Mouse (Mus musculus) gonadal fat pad, adult 2 months (tissue): ENCODE results near the gene Aifm2. TPM values are rescaled to one million over a fixed set of nuclear protein-coding genes. Genes with fewer than 3 reads are reported as not detected.

Experiments used
- DNase-seq: peaks from one replicate; pipeline ENCODE4 v3.0.0-alpha.2; 2012; ENCODE audit warnings: low read depth
- polyA plus RNA-seq: library from polyadenylated mRNA; depleted of rRNA; stranded (reverse); fragments of >200 nt; gene quantifications from 2 replicates; pipeline ENCODE4 v1.2.3, GENCODE M21; 2012; rRNA removed

Gene Aifm2
- polyA plus RNA-seq = 83.5 and 140 TPM in 2 replicates

GRCm38 (mm10) chr10:61714771-61715461, at the start of gene Aifm2:
Gene Aifm2, plus strand, starts transcription at chr10:61715263.
- no peak for DNase-seq

GRCm38 (mm10) chr10:61665651-61666050, 49.4 kb upstream of the Aifm2 start:
- no peak for DNase-seq

- DNase-seq = no peak
Observed at GRCm38 (mm10) chr10:61669289-61669688, 45.8 kb upstream of the Aifm2 start.

- no peak for DNase-seq
Observed at GRCm38 (mm10) chr10:61669896-61670295, 45.2 kb upstream of the Aifm2 start.

GRCm38 (mm10) chr10:61670758-61671157, 44.3 kb upstream of the Aifm2 start:
- no peak for DNase-seq

GRCm38 (mm10) chr10:61675935-61676334, 39.1 kb upstream of the Aifm2 start:
- DNase-seq = no peak

GRCm38 (mm10) chr10:61679545-61679944, 35.5 kb upstream of the Aifm2 start:
- DNase-seq = no peak

GRCm38 (mm10) chr10:61680015-61680913, 34.8 kb upstream of the Aifm2 start, which contains the start of gene Sar1a:
Gene Sar1a, plus strand, starts transcription at chr10:61680299.
- no peak for DNase-seq

GRCm38 (mm10) chr10:61689405-61689804, 25.7 kb upstream of the Aifm2 start:
- DNase-seq = no peak

- DNase-seq = no peak
Observed at GRCm38 (mm10) chr10:61693563-61693962, 21.5 kb upstream of the Aifm2 start.

- DNase-seq = peak; percentile 87
Observed at GRCm38 (mm10) chr10:61694870-61695670, 20.0 kb upstream of the Aifm2 start, which contains the start of gene Tysnd1. Gene Tysnd1, plus strand, starts transcription at chr10:61695514.

- no peak for DNase-seq
Observed at GRCm38 (mm10) chr10:61695703-61696559, 19.1 kb upstream of the Aifm2 start.

GRCm38 (mm10) chr10:61696560-61696823, 18.6 kb upstream of the Aifm2 start:
- DNase-seq = no peak

- no peak for DNase-seq
Observed at GRCm38 (mm10) chr10:61697028-61697427, 18.0 kb upstream of the Aifm2 start.

- no peak for DNase-seq
Observed at GRCm38 (mm10) chr10:61704663-61705062, 10.4 kb upstream of the Aifm2 start.

- no peak for DNase-seq
Observed at GRCm38 (mm10) chr10:61706412-61707375, 8.4 kb upstream of the Aifm2 start.

- DNase-seq = no peak
Observed at GRCm38 (mm10) chr10:61713601-61714000, 1.5 kb upstream of the Aifm2 start.

GRCm38 (mm10) chr10:61714146-61714545, 917 bp upstream of the Aifm2 start:
- DNase-seq = no peak

- no peak for DNase-seq
Observed at GRCm38 (mm10) chr10:61715462-61715837, 387 bp downstream of the Aifm2 start.
